Mouse (Mus musculus) bone marrow, adult 2 months (tissue): ENCODE results near the gene Gdf7.

ENCODE experiments used
- CTCF ChIP-seq: fragments of 200-500 bp; IDR thresholded peaks from 2 replicates; pipeline ENCODE4 v1.5.1; 2011; ENCODE audit warnings: low read length, control low read depth; ENCODE audit not compliant: control insufficient read depth, insufficient read depth
- POLR2A ChIP-seq: fragments of 200-500 bp; IDR thresholded peaks from 2 replicates; pipeline ENCODE4 v1.6.1; 2011; ENCODE audit warnings: low read depth, mild to moderate bottlenecking, control low read depth, low read length, borderline replicate concordance; ENCODE audit not compliant: control insufficient read depth

DNA sequence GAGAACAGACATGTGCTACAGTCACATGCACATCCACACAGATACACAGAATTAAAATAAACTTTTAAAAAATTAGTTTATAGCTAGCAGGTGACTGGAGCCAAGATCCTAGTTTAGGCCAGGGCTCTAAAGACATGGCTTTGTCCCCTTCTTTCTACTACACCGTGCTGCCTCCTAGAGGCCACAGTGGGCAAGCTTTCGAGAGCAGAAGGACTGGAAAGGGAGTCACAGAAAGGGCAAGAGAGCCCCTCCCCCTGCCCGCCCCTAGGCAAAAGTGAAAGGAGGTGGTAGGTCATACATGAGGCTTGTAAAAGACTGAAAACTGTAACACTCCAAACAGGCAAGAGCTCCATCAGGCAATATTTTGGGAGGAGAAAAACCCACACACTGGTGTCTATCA is 13.8 kb downstream of the Gdf7 start:
- no peak for TF ChIP-seq CTCF
- no peak for TF ChIP-seq POLR2A
